Mouse (Mus musculus) embryonic fibroblast, embryonic 13.5 days (primary cell): ENCODE measurements at regions not wholly inside any gene's neighbourhood (a gene's known extent, or its start where the extent isn't known, plus 50 kb on each side); places are given as distances from the start of the nearest gene placed in this dataset.

Source experiments
- CTCF ChIP-seq: IDR thresholded peaks from 2 replicates; pipeline ENCODE4 v1.5.1; 2011; ENCODE audit warnings: mild to moderate bottlenecking, control low read depth, low read length, moderate library complexity, borderline replicate concordance; ENCODE audit not compliant: insufficient read depth
- POLR2A ChIP-seq: IDR thresholded peaks from 2 replicates; pipeline ENCODE4 v1.6.1; 2011; ENCODE audit warnings: low read depth, mild to moderate bottlenecking, control low read depth, low read length, moderate library complexity

- no peak for TF ChIP-seq CTCF
- TF ChIP-seq POLR2A = no peak
Measured at GRCm38 (mm10) chr4:33661862-33662261, 262.5 kb upstream of the Cnr1 start.
